Mouse (Mus musculus) splenic B cell, adult 2 months (primary cell): ENCODE data around the gene Tcf7l2.

Experiments
- DNase-seq: peaks from one replicate; pipeline ENCODE4 v3.0.0-alpha.2; 2011; ENCODE audit warnings: low read depth, low spot score
- H3K27me3 ChIP-seq: 2 replicates; pipeline ENCODE4 v1.6.1; 2012; ENCODE audit warnings: mild to moderate bottlenecking, low read length, moderate library complexity, mixed read lengths; ENCODE audit not compliant: control insufficient read depth, poor library complexity, insufficient read depth, severe bottlenecking
- H3K36me3 ChIP-seq: 2 replicates; pipeline ENCODE4 v1.6.1; 2012; ENCODE audit warnings: mild to moderate bottlenecking, low read length, moderate library complexity, mixed read lengths; ENCODE audit not compliant: control insufficient read depth, poor library complexity, insufficient read depth, severe bottlenecking

Gene Tcf7l2

DNA sequence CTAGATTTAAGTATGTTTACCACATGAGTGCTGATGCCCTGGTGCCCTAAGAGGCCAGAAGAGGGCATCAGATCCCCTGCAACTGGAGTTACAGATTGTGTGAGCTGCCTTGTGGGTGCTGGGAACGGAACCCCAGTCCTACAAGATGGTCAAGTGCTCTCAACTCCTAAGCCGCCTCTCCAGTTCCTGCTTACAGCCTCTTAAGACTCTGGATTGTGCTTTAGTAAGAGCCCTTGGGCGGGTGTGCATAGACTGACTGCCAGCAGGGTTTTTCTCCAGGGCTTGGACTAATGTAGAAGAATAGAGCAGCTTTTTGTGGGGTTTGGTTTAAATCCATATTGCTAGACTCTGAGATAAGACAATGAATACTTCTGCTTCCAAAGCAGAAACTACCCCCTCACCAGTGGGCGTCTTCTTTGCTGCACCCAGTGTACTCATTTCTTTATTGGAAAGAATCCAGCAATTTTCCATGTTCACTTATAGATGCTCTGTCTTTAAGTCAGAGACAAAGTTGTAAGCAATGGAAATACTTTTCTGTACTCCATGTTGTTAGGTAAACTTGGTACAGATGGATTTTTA is 92.3 kb downstream of the Tcf7l2 start:
- no peaks in the 10 kb centered on the region for H3K36me3 ChIP-seq
- no peak for DNase-seq

DNA sequence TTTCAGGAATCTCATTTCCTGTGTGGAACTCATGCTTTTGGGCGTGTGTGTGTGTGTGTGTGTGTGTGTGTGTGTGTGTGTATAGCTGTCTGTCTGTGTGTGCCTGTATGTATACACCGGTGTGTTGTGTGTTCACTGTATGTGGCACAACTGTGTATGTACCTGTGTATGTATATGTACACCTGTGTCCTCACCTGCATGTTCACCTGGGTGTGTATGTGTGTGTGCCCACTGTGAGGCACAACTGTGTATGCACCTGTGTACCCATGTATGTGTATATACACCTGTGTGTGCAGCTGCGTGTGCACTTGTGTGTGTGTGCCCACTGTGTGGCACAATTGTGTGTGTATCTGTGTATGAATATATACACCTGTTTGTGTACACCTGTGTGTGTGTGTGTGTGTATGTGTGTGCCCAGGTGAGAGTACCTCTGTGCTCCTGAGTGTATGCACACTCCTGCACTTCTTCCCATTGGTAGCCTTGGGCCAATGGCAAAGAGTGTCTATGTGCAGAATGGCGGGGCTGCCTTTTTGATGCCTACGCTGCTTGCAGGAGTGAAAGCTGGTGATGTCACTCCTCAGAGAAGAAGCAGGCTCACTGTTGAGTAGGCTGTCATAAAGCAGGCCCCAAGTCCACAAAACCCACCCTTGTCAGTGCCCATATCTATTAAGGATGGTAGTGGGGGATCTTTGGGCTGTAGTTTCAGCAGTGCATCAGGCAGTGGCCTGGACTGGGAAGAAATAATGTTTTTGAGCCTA is 95.5 kb downstream of the Tcf7l2 start:
- DNase-seq = no peak
- H3K27me3 ChIP-seq = no peaks in the 10 kb centered on the region; the same call in 1 of the 2 replicates
- no peaks in the 10 kb centered on the region for H3K36me3 ChIP-seq

More for the DNA sequence above, 92.3 kb downstream of the Tcf7l2 start:
- no peaks in the 10 kb centered on the region; the same call in 1 of the 2 replicates for H3K27me3 ChIP-seq

DNA sequence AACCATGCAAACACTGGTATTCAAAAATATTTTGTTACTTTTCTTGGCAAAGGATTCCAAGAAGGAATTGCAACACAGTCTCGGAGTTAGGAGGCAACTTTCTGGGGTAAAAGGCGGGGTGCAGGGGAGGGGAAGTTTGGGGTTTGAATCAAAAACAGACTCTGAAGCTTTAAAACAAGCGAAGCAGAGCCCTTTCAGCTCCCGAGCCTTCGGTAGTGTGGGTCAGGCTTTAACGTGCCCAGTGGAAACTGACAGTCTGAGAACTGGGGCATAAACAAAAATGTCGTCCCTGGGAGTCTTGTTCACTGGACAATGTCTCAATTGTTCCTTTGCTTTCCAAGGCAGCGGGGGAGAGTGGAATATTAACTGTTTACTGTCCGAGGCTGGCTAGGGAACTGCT is 96.3 kb downstream of the Tcf7l2 start:
- Histone ChIP-seq H3K36me3 (no peaks in the 10 kb centered on the region), H3K27me3 (no peaks in the 10 kb centered on the region; the same call in 1 of the 2 replicates)
- DNase-seq = no peak

DNA sequence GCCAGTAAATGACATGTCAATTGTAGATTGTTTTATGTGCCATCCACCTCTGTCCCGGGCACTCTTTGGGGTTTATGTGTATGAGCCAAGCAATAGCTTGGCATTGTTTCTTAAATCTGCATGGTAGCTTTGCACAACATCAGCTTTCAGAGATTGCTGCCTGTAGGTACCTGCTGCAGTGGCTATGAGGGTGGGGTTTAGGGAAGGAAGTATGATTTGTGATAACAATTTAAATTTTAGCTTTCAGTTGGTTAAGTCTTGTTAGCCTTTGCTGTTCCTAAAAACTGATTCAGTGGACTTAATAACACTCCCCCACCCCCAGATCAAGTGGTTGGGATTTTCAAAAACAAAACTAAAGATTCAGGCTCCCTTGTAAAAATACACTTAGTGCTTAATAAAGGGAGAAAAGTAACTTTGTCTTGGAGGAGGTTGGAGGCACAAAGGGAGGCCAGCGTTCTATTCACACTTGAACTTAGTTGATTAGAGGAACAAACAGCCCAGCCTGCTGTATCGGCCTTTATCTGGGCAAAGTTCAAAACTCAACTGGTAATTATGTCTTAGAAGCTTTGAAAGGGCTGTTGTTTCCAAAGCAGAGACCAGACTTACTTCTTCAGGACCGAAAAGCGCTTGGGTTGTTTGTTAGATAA is 96.9 kb downstream of the Tcf7l2 start:
- no peak for DNase-seq

DNA sequence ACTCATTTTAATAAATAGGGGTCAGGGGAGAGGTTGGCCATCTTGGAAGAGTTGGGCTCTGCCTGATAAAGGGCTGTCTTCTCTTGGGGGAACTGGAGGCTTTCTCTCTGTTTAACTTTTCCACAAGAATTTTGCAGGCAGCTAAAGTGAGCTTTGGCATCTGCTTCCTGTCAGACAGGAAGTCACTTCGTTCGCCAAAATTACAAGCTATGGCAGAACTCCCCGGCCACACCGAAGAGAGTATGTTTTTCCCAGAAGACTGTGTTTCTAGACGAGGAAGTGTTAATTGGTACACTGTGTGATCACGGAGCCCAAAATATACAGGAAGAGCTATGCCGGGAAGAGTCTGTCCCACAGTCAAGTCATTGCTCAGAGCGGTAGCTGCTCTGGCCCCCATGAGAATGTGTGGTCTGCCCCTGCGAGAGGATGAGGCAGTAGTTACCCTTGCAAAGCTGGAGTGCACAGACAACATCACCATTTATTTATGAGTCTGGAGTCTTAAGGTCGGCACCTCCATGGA is 97.5 kb downstream of the Tcf7l2 start:
- no peak for DNase-seq
- H3K27me3 ChIP-seq = no peaks in the 10 kb centered on the region; the same call in 1 of the 2 replicates
- H3K36me3 ChIP-seq = no peaks in the 10 kb centered on the region

More for the DNA sequence above, 96.9 kb downstream of the Tcf7l2 start:
- Histone ChIP-seq H3K36me3 (no peaks in the 10 kb centered on the region), H3K27me3 (no peaks in the 10 kb centered on the region; the same call in 1 of the 2 replicates)

DNA sequence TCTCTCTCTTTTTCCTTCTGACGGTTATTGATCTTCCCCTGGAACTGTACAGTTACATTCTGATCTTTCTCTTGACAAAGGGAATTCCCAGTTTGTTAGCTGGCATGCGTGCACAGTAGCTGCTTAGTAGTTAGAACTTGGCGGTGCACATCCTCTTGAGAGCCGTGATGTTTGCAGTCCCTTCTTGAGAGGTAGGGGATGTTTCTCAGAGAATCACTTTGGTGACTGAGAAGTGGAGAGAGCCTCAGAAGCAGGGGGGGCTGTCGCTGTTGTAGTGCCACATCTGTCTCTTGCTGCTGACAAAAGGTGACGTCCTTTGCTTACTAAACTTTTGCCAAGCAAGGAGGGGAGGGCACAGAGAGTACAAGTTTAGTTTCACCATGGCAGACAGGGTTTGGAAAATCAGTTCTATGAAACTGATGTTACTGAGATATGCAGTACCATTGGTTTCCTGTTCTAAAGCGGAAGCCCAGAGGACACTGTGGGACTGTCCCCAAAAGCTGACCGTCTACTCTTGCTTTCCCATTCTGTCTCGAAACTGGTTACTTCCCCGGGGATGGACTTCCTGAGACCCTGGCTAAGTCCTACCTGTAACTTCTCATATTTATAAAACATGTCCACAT is 99.0 kb downstream of the Tcf7l2 start:
- Histone ChIP-seq H3K27me3 (no peaks in the 10 kb centered on the region; the same call in 1 of the 2 replicates), H3K36me3 (no peaks in the 10 kb centered on the region)
- no peak for DNase-seq

DNA sequence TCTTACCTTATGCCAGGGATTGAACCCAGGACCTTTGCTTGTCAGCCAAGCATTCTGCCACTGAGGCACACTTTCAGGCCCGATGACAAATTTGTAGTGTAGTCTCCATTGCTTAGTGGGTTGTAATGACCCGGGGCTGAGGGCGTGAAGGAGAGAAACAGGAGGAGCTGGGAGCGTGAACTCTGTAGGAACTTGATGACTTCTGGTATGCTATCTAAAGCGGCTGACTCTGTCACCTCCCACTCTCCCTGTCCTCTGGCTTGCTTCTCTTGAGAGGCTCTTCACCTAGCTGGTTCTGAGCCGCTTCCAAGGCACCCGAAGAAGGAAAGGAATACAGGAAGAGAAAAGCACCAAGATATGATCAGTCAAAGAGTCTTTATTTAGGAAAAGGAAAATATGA is 100.4 kb downstream of the Tcf7l2 start:
- no peaks in the 10 kb centered on the region for H3K36me3 ChIP-seq
- DNase-seq = no peak
- H3K27me3 ChIP-seq = no peaks in the 10 kb centered on the region

DNA sequence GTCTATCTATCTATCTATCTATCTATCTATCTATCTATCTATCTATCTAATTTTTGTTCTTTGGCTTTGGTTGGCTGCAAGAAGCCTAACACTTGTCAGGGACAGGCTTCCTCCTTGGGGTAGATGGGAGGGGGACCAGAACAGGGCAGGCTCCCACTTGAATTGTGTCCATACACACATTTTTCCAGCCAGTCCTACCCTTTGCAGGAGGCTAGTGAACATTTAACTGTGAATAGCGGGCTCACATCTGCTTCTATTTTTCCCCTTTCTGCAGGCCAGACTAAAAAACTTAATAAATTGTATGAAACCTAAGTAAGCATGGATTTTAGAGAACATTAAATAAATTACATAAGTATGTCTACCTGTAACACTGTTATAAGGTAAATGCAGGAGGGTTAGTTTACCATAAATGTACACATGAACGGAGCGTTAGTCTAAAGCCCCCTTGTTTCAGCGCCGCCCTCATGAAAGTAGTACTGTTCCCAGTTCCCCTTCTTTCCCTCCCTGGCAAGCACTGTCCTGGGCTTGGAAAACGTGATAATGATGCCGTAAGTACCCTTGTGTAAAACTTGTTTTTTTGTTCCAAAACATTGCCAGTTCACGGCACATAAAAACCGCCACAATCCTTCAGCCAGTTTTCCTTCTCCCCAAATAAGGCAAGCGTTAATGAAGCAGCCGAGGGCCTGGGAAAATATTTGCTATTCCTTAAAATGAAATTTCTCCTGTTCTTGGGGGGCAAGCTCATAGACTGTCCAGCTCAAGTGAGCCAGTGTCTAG is 101.7 kb downstream of the Tcf7l2 start:
- H3K36me3 ChIP-seq = no peaks in the 10 kb centered on the region
- no peaks in the 10 kb centered on the region for H3K27me3 ChIP-seq
- no peak for DNase-seq

DNA sequence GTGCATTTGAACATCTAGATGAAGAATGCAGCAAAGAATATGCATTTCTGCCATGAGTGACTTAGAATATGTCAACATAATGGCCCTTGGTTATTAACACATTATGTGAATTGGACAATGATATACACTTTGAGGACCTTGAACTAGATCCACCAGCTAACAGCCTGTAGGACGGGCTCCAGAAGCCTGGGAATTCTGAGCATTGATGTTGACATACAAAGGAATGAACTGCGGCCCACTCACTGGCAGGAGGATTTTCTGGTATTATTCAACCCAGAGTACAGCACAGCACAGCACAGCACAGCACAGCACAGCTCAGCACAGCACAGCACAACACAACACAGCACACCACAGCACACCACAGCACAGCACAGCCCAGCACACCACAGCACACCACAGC is 104.1 kb downstream of the Tcf7l2 start:
- DNase-seq = no peak
- Histone ChIP-seq H3K27me3 (no peaks in the 10 kb centered on the region), H3K36me3 (no peaks in the 10 kb centered on the region)

DNA sequence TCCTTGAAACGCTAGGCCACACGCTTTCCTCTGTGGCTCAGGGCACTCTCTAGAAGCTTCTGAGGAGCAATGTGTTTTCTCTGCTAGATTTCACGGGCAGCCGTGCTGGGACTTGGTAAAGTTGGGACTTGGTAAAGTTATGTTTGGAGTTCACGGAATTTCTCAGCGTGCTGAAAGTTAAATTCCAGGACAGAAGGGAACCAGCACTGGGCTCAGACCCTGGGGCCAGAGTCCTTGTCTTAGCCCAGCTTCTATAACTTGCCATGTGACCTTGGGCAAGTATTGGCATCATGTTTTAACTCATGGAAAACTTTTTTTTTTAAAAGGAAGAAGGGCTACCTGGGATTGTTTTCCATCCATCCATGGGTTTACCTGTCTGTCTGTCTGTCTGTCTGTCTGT is 104.6 kb downstream of the Tcf7l2 start:
- no peak for DNase-seq
- Histone ChIP-seq H3K36me3 (no peaks in the 10 kb centered on the region), H3K27me3 (no peaks in the 10 kb centered on the region)

DNA sequence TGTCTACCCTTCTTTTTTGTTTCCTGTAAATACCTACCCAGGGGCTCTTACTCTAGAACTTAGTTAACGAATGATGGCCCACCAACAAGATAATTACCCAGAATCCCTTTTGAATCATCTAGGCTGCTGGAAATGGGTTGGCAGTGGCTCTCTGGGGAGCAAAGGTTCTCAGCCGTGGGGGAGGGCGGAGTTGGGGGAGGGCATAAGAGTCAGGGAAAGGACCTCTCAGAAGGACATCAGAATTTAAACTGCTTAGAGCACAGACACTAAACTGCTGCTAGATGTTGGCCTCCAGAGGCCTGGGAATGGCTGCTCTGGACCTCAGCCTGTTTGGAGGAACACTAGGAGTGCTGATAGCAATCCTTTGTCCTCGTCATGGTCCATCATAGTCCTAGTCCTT is 105.4 kb downstream of the Tcf7l2 start:
- H3K36me3 ChIP-seq = no peaks in the 10 kb centered on the region
- H3K27me3 ChIP-seq = no peaks in the 10 kb centered on the region
- no peak for DNase-seq

DNA sequence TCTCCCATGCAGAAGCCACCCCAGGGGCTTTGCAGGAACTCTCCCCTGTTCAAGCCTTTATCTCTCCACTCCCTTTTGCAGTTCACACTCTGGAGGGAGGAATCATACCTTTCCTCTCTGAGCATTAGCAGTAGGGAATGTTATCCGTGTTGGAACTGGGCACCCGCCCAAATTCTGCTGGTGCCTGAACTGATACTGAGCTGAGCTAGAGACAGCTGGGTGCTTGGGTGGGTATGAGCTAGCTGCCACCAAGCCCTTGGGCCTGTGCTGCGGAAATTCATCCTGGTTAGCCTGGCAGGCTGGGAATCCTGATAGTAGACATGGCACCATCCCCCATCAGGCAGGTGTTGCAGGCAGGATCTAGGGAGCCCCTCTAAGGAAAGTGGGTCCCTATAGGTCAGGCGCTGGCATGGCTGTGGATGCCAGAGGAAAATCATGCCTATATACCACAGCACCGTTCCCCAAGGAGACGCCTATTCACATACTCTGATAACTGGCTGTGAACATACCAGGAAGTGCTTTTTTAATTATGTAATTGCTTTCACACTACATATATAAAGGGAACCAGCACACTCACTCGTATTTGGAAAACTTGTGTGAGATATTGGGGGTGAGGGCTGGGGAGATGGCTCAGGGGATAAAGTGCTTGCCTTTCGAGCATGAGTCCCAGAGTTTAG is 108.9 kb downstream of the Tcf7l2 start:
- DNase-seq = no peak
- no peaks in the 10 kb centered on the region for H3K36me3 ChIP-seq
- no peaks in the 10 kb centered on the region for H3K27me3 ChIP-seq

DNA sequence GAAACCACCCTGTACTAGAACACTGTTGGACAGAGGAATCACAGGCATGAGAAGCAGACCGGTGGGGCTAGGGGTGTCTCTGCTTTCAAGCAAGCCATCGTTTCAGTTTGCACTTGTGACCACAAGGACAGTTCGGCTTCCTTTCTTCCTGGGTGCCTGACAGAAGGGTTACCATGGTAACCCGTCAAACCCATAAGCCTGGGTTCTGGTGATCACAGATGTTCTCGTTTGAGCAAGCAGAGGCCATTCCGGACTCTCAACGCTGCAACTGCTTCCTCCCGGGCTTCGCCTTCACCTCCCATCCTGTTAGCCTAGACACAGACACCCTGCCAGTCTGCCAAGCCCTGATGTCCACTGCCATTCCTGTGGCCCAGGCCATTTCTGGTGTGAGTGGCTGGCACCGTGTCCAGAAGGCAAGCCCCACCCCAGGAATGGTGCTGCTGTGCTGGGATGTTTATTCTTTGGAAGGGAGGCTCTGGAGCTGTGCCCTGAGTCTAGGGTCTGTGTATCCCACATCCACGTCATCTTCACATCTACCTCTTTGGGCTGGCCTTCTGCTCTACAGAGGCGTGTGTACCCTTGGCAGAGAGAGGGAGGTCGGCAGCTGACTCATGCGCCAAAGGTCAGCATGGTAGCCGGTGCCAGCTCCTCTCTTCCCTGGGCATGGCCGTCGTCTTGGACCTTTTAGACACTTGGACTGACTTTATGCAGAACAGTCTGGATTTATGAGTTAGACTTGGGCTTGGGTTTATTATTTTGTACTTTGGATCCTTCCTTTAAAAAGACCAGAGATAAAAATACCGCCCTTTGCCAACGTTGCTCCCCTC is 110.1 kb downstream of the Tcf7l2 start:
- Histone ChIP-seq H3K36me3 (no peaks in the 10 kb centered on the region), H3K27me3 (no peaks in the 10 kb centered on the region)
- no peak for DNase-seq
